Mouse (Mus musculus) cerebellum, adult (tissue): ENCODE results near the gene Gmnc.

Experiments used
- ATAC-seq: cut with Nextera tagmentation; 2 replicates; pipeline ENCODE4 v1.9.2; 2017; ENCODE audit warnings: mild to moderate bottlenecking, moderate library complexity, mixed read lengths; ENCODE audit not compliant: insufficient number of reproducible peaks, low FRiP score, low TSS enrichment

Gene Gmnc

DNA sequence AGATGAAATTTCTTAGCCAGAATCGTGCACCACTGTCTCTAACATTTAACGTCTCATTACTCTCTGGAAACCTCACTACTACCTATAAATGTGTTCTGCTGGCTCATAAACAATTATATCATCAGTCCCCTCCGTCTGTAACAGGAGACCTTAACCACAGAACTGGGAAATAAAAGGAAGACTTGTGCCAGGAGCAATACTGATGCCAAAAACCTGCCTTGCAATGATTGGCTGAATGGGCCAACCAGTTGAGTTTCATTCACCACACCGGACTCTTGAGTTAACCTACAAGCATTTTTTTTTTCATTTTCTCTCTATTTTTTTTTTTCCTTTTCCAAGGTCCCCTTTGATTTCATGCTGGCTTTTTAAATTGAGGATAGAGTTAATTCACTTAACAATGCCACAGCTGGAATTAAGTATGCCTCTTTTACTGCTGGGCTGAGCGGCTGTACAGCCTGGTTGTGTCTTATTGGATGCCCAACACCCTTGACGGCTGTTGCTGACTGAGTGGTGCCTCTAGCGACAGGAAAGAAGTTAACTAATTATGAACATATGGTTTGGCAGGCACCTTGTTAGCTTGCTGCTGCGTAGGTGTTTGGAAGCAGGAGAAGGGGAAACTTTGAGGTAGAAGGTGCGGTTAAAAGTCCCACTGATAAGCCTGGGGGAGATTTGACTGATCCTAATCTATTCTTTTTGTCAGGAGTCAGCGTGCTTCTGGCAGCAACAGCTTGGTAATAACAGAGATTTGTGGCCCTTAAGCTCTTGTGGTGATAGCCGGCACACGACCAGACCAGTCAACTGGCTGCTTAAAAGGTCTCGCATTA is at the start of gene Gmnc:
Gene Gmnc (minus strand): TSS at position 176 of the 824 bp plus-strand sequence.
- ATAC-seq = no peak

DNA sequence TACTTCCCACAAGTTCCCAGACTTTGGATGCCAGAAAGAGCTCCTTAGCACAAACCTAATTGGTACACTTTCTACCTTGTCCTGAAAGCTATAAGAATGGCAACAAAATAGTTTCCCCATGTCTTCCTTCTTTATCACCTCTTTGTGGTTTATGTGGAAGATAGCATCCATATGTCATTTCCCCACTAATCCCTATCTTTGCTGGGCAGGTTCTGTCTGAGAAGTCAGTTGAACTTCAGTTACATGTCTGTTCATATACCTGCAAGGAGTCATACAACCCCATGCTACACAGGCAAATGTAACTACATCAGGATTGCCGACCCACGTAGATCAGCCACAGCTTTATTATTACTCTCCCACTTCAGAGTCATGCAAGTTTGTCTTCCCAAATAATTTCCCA is 35.8 kb upstream of the Gmnc start:
- no peak for ATAC-seq

GRCm38 (mm10) chr16:27026226-27026625 is 34.8 kb upstream of the Gmnc start:
- ATAC-seq = no peak

DNA sequence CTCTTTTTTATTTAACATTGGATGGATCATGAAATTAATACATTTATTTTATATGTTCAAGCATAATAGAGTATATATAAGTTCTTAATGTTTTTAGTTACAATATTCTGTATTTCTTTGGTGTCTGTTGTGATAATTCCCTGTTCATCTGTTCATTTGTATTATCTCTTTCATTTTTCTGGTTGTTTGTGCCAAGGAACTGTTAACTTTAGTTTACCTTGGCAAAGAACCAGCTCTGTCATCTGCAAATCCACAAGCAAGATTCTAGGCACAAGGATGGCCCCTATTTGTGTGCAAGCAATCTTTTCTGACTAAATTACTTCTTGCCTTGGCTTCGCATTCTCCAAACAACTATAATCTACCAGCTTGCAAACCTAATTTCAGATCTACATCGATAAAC is 31.3 kb upstream of the Gmnc start:
- ATAC-seq = no peak

DNA sequence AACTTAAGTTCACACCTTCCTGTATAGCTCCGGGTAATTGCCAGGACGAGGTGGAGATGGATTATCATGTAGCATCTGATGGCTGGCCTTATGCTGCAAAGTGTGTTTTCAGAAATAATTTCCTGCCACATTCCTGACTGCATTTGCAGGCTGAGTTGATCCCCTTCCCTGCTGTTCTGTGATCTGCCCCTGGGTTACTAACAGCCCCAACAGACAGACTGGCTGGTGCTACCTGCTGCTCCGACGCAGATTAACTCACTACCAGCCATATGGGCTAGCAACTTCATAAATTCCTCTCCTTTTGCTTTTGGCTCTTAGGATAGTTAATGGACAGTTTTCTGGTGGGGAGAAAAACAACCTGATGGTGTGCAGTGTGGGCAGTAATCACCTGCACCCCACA is 25.9 kb upstream of the Gmnc start:
- no peak for ATAC-seq

DNA sequence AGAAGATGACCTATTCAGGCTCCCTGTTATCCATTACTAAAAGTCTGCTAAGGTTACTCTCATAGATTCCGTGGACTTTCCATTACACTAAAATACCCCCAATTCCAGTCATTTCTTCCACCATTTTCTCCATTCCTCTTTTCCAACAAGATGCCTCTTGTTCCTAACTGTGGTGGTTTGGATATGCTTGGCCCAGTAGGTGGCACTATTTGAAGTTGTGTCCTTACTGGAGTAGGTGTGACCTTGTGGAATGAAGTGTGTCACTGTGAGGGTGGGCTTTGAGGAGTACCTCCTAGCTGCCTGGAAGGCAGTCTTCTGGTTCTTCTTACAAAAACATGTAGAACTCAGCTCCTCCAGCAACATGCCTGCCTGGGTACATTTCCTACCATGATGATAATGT is 11.3 kb upstream of the Gmnc start:
- no peak for ATAC-seq

- ATAC-seq = no peak
These were observed 8.1 kb upstream of the Gmnc start for GRCm38 (mm10) chr16:26999563-26999962.

- peak; percentile 45; the same call in 1 of the 2 replicates for ATAC-seq
These were observed 1.8 kb downstream of the Gmnc start for GRCm38 (mm10) chr16:26989415-26990315.

GRCm38 (mm10) chr16:26988188-26988587 is 3.3 kb downstream of the Gmnc start:
- no peak for ATAC-seq

GRCm38 (mm10) chr16:26985796-26986195 is 5.7 kb downstream of the Gmnc start:
- ATAC-seq = no peak

GRCm38 (mm10) chr16:26982112-26982511 is 9.3 kb downstream of the Gmnc start:
- no peak for ATAC-seq

- peak; percentile 56; the same call in 1 of the 2 replicates for ATAC-seq
These were observed 23.5 kb downstream of the Gmnc start for GRCm38 (mm10) chr16:26967967-26968366.

GRCm38 (mm10) chr16:26966830-26967229 is 24.6 kb downstream of the Gmnc start:
- ATAC-seq = no peak

DNA sequence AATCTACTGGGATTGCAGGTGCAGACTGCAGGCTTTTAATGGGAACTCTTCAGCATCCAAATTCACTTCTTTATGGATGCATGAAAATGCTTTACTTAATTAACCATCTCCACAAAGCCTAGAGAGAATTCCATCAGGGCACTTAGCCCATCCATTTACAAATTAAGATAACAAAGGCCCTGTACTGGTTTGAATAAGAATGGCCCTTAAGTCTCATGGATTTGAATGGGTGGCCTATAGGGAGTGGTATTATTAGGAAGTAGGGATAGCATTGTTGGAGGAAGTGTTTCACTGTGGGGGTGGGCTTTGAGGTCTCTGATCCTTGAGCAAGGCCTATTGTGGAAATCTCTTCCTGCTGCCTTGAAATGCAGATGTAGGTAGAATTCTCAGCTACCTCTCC is 29.5 kb downstream of the Gmnc start:
- no peak for ATAC-seq

- ATAC-seq = no peak
These were observed 39.9 kb downstream of the Gmnc start for GRCm38 (mm10) chr16:26951601-26952000.

DNA sequence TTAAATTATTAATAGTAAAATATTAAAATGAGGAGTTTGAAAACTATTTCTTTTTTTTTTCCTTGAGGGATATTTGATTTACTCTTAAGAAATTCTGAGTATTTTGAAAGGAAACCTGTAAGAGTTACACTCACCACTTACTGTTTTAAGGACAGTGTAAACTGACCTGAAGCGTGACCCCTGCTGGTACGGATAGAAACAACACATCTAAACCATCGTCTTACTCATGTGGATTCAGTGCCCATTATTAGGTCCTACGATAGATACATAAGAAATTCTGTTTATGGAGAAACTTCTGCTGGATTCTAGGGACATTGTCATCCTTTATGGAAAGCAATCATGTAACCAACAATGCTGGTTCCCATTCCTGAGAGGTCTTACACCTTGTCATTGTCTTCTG is 41.2 kb downstream of the Gmnc start:
- no peak for ATAC-seq

DNA sequence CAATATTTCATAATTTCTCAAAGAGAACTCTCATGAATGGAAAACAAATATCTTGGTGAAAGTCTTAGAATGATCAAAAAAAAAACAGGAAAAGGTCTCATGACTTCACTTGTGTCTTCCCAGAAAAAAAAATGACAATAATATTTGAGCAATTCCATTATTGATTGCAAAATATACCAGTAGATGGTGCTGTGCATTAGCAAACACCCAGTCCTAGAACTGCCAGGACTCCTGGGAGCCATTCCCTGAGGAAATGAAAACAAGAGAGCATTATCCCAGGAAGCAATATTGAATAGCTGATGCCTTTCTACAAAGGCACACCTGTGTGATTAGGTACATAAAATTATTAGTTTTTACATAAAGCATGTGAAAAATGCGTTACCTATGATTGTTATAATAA is 87.5 kb downstream of the Gmnc start:
- no peak for ATAC-seq

DNA sequence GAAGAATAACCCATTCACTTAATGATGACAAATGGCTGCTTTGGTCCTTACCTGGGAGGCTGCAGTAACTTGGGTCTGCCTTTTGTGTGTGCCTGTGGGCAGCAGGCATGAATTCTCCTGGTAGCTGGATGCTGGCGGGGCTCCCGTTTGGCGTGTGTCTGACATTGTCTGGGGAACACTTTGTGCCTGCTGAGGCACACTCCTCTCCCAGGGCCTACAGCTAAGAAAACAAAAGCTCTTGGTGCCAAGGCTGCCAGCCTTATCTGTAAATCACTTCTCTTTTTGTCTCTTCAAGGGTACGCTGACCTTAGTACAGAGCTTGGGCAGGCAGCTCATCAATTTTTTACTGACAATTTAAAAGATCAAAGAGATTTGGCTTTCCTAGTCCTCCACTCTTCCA is 90.0 kb downstream of the Gmnc start:
- ATAC-seq = no peak

GRCm38 (mm10) chr16:26886337-26886736 is 105.1 kb downstream of the Gmnc start:
- no peak for ATAC-seq

DNA sequence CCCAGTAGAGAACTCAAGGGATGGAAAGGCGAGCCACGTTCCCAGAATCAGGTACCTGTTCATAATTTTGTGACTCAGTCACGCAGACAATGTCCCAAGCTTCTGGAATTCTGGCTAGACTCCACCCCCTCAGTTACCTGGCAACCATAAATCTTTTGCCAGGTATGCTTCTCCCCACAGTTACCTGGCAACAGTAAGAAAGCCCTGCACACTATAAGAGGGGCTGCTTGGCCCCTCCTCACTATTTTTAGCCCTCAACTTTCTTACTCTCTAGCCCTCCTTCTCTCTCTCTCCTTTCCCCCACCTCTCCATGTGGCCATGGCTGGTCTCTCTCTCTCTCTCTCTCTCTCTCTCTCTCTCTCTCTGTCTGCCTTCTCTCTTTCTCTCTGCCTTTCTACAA is 114.6 kb downstream of the Gmnc start:
- ATAC-seq = no peak
